Mouse (Mus musculus): ENCODE data around the gene Gm49325. TPM values are rescaled to one million over a fixed set of nuclear protein-coding genes. Genes with fewer than 3 reads are reported as not detected.

Gene Gm49325
- 15.7 and 23.4 TPM in 2 replicates for polyA plus RNA-seq (2016; fragmentation: Nextera tagmentation; extraction: Ambion mirVana)

GRCm38 (mm10) chr10:77605908-77606826 is at the start of gene Gm49325, which contains the start of gene Sumo3:
Gm49325 (plus strand) TSS chr10:77606197.
Sumo3 (plus strand) TSS chr10:77606097.
- peak within 1 kb of the TSS; percentile 77 for H3K9ac ChIP-seq
- no peaks in the 10 kb centered on the region for H3K27me3 ChIP-seq
- under 1% methylated on average over 100 of the region's 119 CpGs for WGBS
- peak within 1 kb of the TSS; percentile 83 for H3K4me2 ChIP-seq
- peak within 1 kb of the TSS; percentile 93 for H3K27ac ChIP-seq
- H3K9me3 ChIP-seq: 0 out of 2 replicates have a peak, but pooled peaks cover 5% of the 10 kb centered on the region
- H3K36me3 ChIP-seq (replicated peaks): peaks cover 16% of the 10 kb centered on the region
- peak within 1 kb of the TSS; percentile 71 for H3K4me3 ChIP-seq (replicated peaks)
- H3K4me1 ChIP-seq: peaks cover 20% of the 10 kb centered on the region
- ATAC-seq (ENCODE audit: low FRiP score): peak; percentile 93

- Histone ChIP-seq H3K36me3 (replicated peaks) (no peaks in the 10 kb centered on the region), H3K27ac (no peak overlapping the region), H3K9me3 (no peaks in the 10 kb centered on the region), H3K27me3 (no peaks in the 10 kb centered on the region), H3K4me2 (no peak overlapping the region), H3K4me1 (no peaks in the 10 kb centered on the region), H3K4me3 (replicated peaks) (no peak overlapping the region), H3K9ac (no peak overlapping the region)
- WGBS: 90% methylated on average over 7 of the region's 7 CpGs
- ATAC-seq (ENCODE audit: low FRiP score): no peak
These were observed 49.4 kb upstream of the Gm49325 start for GRCm38 (mm10) chr10:77556631-77557030.

DNA sequence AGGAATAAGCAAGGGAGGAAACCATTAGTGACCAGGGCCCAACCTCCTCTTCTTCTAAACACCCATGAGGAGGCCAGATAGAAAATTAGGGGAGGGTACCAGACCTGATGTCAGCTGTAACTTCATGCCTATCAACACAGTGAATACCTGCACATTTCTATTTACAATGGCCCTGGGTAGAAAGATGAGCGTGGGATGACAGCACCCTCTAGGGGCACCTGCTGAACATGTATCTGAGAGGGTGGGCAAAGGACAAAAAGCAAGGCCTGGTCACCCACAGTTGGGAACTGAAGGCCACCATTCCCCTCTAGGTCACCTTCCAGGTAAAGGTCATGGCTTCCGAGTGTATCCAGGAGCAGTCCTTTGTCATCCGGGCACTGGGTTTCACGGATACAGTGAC is 48.4 kb upstream of the Gm49325 start:
- no peak overlapping the region for H3K4me2 ChIP-seq
- ATAC-seq (ENCODE audit: low FRiP score): no peak
- no peak overlapping the region for H3K4me3 ChIP-seq (replicated peaks)
- no peak overlapping the region for H3K9ac ChIP-seq
- no peaks in the 10 kb centered on the region for H3K27me3 ChIP-seq
- no peaks in the 10 kb centered on the region for H3K36me3 ChIP-seq (replicated peaks)
- H3K4me1 ChIP-seq: no peaks in the 10 kb centered on the region
- no peak overlapping the region for H3K27ac ChIP-seq
- H3K9me3 ChIP-seq: no peaks in the 10 kb centered on the region
- WGBS: 83% methylated on average over 4 of the region's 4 CpGs

GRCm38 (mm10) chr10:77560090-77560489 is 45.9 kb upstream of the Gm49325 start:
- Histone ChIP-seq H3K9ac (no peak overlapping the region), H3K4me1 (no peaks in the 10 kb centered on the region), H3K4me2 (no peak overlapping the region), H3K4me3 (replicated peaks) (no peak overlapping the region), H3K27me3 (no peaks in the 10 kb centered on the region), H3K36me3 (replicated peaks) (no peaks in the 10 kb centered on the region), H3K27ac (no peak overlapping the region), H3K9me3 (no peaks in the 10 kb centered on the region)
- ATAC-seq (ENCODE audit: low FRiP score): no peak
- 86% methylated on average over 11 of the region's 11 CpGs for WGBS

- 87% methylated on average over 9 of the region's 9 CpGs for WGBS
These were observed 45.2 kb upstream of the Gm49325 start for GRCm38 (mm10) chr10:77560830-77561229.

DNA sequence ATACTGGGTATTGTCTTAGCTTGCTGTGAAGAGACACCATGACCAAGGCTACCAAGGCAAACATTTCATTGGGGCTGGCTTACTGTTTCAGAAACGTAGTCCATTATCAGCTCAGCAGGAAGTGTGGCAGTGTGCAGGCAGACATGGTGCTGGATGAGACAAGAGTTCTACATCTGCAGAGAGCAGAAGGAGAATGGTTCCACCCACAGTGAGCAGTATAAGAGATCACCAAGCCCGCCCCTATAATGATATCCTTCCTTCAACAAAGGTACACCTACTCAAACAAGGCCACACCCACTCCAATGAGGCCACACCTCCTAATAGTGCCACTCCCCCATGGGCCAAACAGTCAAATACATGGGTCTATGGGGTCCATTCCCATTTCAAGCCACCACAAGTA is 44.5 kb upstream of the Gm49325 start:
- H3K9me3 ChIP-seq: no peaks in the 10 kb centered on the region
- H3K4me1 ChIP-seq: no peaks in the 10 kb centered on the region
- no peak overlapping the region for H3K4me3 ChIP-seq (replicated peaks)
- 74% methylated on average over 2 of the region's 2 CpGs for WGBS
- no peaks in the 10 kb centered on the region for H3K27me3 ChIP-seq
- H3K36me3 ChIP-seq (replicated peaks): no peaks in the 10 kb centered on the region
- no peak for ATAC-seq (ENCODE audit: low FRiP score)
- H3K27ac ChIP-seq: no peak overlapping the region
- no peak overlapping the region for H3K9ac ChIP-seq
- H3K4me2 ChIP-seq: no peak overlapping the region

More at GRCm38 (mm10) chr10:77560830-77561229, 45.2 kb upstream of the Gm49325 start:
- no peak for ATAC-seq (ENCODE audit: low FRiP score)
- no peak overlapping the region for H3K4me3 ChIP-seq (replicated peaks)
- no peak overlapping the region for H3K4me2 ChIP-seq
- H3K27me3 ChIP-seq: no peaks in the 10 kb centered on the region
- no peaks in the 10 kb centered on the region for H3K9me3 ChIP-seq
- H3K36me3 ChIP-seq (replicated peaks): no peaks in the 10 kb centered on the region
- H3K27ac ChIP-seq: no peak overlapping the region
- no peak overlapping the region for H3K9ac ChIP-seq
- no peaks in the 10 kb centered on the region for H3K4me1 ChIP-seq

- Histone ChIP-seq H3K4me1 (peaks cover 7% of the 10 kb centered on the region), H3K4me3 (replicated peaks) (no peak overlapping the region), H3K36me3 (replicated peaks) (no peaks in the 10 kb centered on the region), H3K9ac (no peak overlapping the region), H3K9me3 (no peaks in the 10 kb centered on the region), H3K4me2 (no peak overlapping the region), H3K27ac (no peak overlapping the region), H3K27me3 (no peaks in the 10 kb centered on the region)
- WGBS: 84% methylated on average over 8 of the region's 8 CpGs
- ATAC-seq (ENCODE audit: low FRiP score): no peak
These were observed 41.0 kb upstream of the Gm49325 start for GRCm38 (mm10) chr10:77565005-77565404.

- peaks cover 7% of the 10 kb centered on the region for H3K4me1 ChIP-seq
- 35% methylated on average over 8 of the region's 8 CpGs for WGBS
These were observed 39.3 kb upstream of the Gm49325 start for GRCm38 (mm10) chr10:77566651-77567050.

GRCm38 (mm10) chr10:77569481-77569880 is 36.5 kb upstream of the Gm49325 start:
- WGBS: 38% methylated on average over 7 of the region's 7 CpGs
- peaks cover 7% of the 10 kb centered on the region for H3K4me1 ChIP-seq
- ATAC-seq (ENCODE audit: low FRiP score): no peak
- no peaks in the 10 kb centered on the region for H3K36me3 ChIP-seq (replicated peaks)
- no peaks in the 10 kb centered on the region for H3K27me3 ChIP-seq
- H3K9ac ChIP-seq: no peak overlapping the region
- H3K9me3 ChIP-seq: no peaks in the 10 kb centered on the region
- no peak overlapping the region for H3K4me2 ChIP-seq
- no peak overlapping the region for H3K4me3 ChIP-seq (replicated peaks)
- no peak overlapping the region for H3K27ac ChIP-seq

More at GRCm38 (mm10) chr10:77566651-77567050, 39.3 kb upstream of the Gm49325 start:
- no peaks in the 10 kb centered on the region for H3K27me3 ChIP-seq
- no peak overlapping the region for H3K9ac ChIP-seq
- no peaks in the 10 kb centered on the region for H3K9me3 ChIP-seq
- no peak for ATAC-seq (ENCODE audit: low FRiP score)
- H3K27ac ChIP-seq: no peak overlapping the region
- no peak overlapping the region for H3K4me2 ChIP-seq
- no peak overlapping the region for H3K4me3 ChIP-seq (replicated peaks)
- no peaks in the 10 kb centered on the region for H3K36me3 ChIP-seq (replicated peaks)

- WGBS: 66% methylated on average over 6 of the region's 6 CpGs
- Histone ChIP-seq H3K9me3 (no peaks in the 10 kb centered on the region), H3K27ac (no peak overlapping the region), H3K27me3 (no peaks in the 10 kb centered on the region), H3K36me3 (replicated peaks) (no peaks in the 10 kb centered on the region), H3K4me2 (no peak overlapping the region), H3K4me3 (replicated peaks) (no peak overlapping the region), H3K9ac (no peak overlapping the region), H3K4me1 (peaks cover 7% of the 10 kb centered on the region)
- no peak for ATAC-seq (ENCODE audit: low FRiP score)
These were observed 35.9 kb upstream of the Gm49325 start for GRCm38 (mm10) chr10:77569973-77570658.

GRCm38 (mm10) chr10:77572225-77572624 is 33.8 kb upstream of the Gm49325 start:
- H3K4me3 ChIP-seq (replicated peaks): no peak overlapping the region
- H3K9me3 ChIP-seq: no peaks in the 10 kb centered on the region
- H3K27me3 ChIP-seq: no peaks in the 10 kb centered on the region
- 31% methylated on average over 3 of the region's 3 CpGs for WGBS
- no peak overlapping the region for H3K4me2 ChIP-seq
- H3K4me1 ChIP-seq: peaks cover 7% of the 10 kb centered on the region
- ATAC-seq (ENCODE audit: low FRiP score): no peak
- no peak overlapping the region for H3K9ac ChIP-seq
- H3K27ac ChIP-seq: no peak overlapping the region
- H3K36me3 ChIP-seq (replicated peaks): no peaks in the 10 kb centered on the region

DNA sequence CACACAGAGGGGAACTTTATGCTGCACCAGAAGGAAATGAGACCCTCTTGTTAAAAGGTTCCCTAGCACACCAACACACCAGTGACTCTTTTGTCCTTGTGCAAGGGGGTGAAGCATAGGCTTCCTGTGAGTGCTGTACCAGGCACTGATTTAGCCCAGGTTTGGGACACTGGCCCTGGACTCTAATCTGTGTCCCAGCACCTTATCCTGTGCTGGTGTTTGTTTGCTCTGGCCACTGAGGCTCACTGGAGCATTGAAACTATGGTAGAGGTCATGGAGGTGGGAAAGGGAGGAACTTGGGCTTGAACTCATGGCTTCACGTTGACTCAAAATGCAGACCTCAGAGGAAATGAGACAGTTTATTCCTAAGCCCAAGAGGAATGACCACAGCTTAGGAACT is 32.8 kb upstream of the Gm49325 start:
- Histone ChIP-seq H3K27me3 (no peaks in the 10 kb centered on the region), H3K4me3 (replicated peaks) (no peak overlapping the region), H3K27ac (no peak overlapping the region), H3K4me1 (peaks cover 7% of the 10 kb centered on the region), H3K9me3 (no peaks in the 10 kb centered on the region), H3K9ac (no peak overlapping the region), H3K36me3 (replicated peaks) (no peaks in the 10 kb centered on the region), H3K4me2 (no peak overlapping the region)
- ATAC-seq (ENCODE audit: low FRiP score): no peak
- 88% methylated on average over 1 of the region's 1 CpGs for WGBS

All from forebrain, embryonic 12.5 days (tissue).